Mouse (Mus musculus) liver, postnatal 0 days (tissue): ENCODE results near the gene Mrps18a. TPM values are rescaled to one million over a fixed set of nuclear protein-coding genes. Genes with fewer than 3 reads are reported as not detected.

Source experiments
- ATAC-seq: fragments of 200-750 bp; cut with Nextera tagmentation; 2 replicates; pipeline ENCODE4 v1.8.0; 2017; ENCODE audit warnings: mild to moderate bottlenecking, moderate library complexity
- DNase-seq: peaks from one replicate; pipeline ENCODE4 v3.0.0-alpha.2; 2016
- H3K27ac ChIP-seq: fragments of 300-500 bp; sonication (generic); 2 replicates; pipeline ENCODE4 v1.5.1; 2014; ENCODE audit warnings: antibody characterized with exemption, moderate library complexity, mild to moderate bottlenecking, low read depth
- H3K27me3 ChIP-seq: fragments of 300-500 bp; sonication (generic); 2 replicates; pipeline ENCODE4 v1.6.1; 2014; ENCODE audit warnings: low read length, control low read depth, mixed read lengths; ENCODE audit not compliant: insufficient read depth
- H3K36me3 ChIP-seq: fragments of 300-500 bp; sonication (generic); replicated peaks from 2 replicates; pipeline ENCODE4 v1.6.1; 2014; ENCODE audit warnings: mild to moderate bottlenecking, control low read depth, low read length, moderate library complexity, mixed read lengths; ENCODE audit not compliant: insufficient read depth
- H3K4me1 ChIP-seq: fragments of 300-500 bp; sonication (generic); 2 replicates; pipeline ENCODE4 v1.6.1; 2014; ENCODE audit warnings: antibody characterized with exemption, mild to moderate bottlenecking, control low read depth; ENCODE audit not compliant: insufficient read depth
- H3K4me2 ChIP-seq: fragments of 300-500 bp; sonication (generic); 2 replicates; pipeline ENCODE4 v1.6.1; 2014; ENCODE audit warnings: low read depth, mild to moderate bottlenecking, low read length, moderate library complexity, mixed read lengths
- H3K4me3 ChIP-seq: fragments of 300-500 bp; sonication (generic); 2 replicates; pipeline ENCODE4 v1.5.1; 2014; ENCODE audit warnings: low read depth, low read length
- H3K9ac ChIP-seq: fragments of 300-500 bp; sonication (generic); replicated peaks from 2 replicates; pipeline ENCODE4 v1.6.1; 2014; ENCODE audit warnings: mild to moderate bottlenecking, moderate library complexity
- H3K9me3 ChIP-seq: fragments of 300-500 bp; sonication (generic); 2 replicates; pipeline ENCODE4 v1.6.1; 2016; ENCODE audit warnings: mild to moderate bottlenecking, control low read depth, low read length, mixed read lengths
- CTCF ChIP-seq: sonication (generic); IDR thresholded peaks from 2 replicates; pipeline ENCODE4 v1.5.1; 2016; ENCODE audit warnings: antibody characterized with exemption, low read depth
- EP300 ChIP-seq: IDR thresholded peaks from 2 replicates; pipeline ENCODE4 v1.6.1; 2016; ENCODE audit warnings: antibody characterized with exemption, low read depth, mild to moderate bottlenecking
- WGBS: fragments of 180-500 bp; shearing (Covaris S2); extraction: QIAGEN DNeasy Blood & Tissue Kit; methylation state at CpG from one replicate; pipeline ENCODE4 v1.1.7; 2014; ENCODE audit not compliant: insufficient replicate concordance; 5-methylcytosine and 5-hydroxymethylcytosine counted together
- polyA plus RNA-seq: library from polyadenylated mRNA; unstranded; fragments of >200 nt; fragmentation: Nextera tagmentation; extraction: Ambion mirVana; gene quantifications from 2 replicates; pipeline ENCODE4 v1.2.1, GENCODE M21; 2015

The Mrps18a gene
- polyA plus RNA-seq, 1 experiment from 2014 or later: 55.6 TPM

GRCm38 (mm10) chr17:46132058-46132718 is 21.4 kb downstream of the Mrps18a start:
- ATAC-seq (peak; percentile 33; the same call in 1 of the 2 replicates), DNase-seq (peak; percentile 81)
- 19% methylated on average over 12 of the region's 12 CpGs for WGBS
- TF ChIP-seq CTCF (peak; percentile 94), EP300 (no peak)
- no peak overlapping the region for H3K9ac ChIP-seq
- H3K36me3 ChIP-seq: peaks cover 24% of the 10 kb centered on the region
- H3K4me3 ChIP-seq: no peak overlapping the region
- H3K27me3 ChIP-seq: no peaks in the 10 kb centered on the region
- no peak overlapping the region for H3K4me2 ChIP-seq
- no peak overlapping the region for H3K27ac ChIP-seq
- no peaks in the 10 kb centered on the region for H3K9me3 ChIP-seq
- peaks cover 7% of the 10 kb centered on the region; the same call in 1 of the 2 replicates for H3K4me1 ChIP-seq

GRCm38 (mm10) chr17:46132862-46133261 is 22.1 kb downstream of the Mrps18a start:
- 46% methylated on average over 8 of the region's 8 CpGs for WGBS
- DNase-seq: no peak

GRCm38 (mm10) chr17:46138563-46139236 is 27.9 kb downstream of the Mrps18a start:
- H3K9ac ChIP-seq: no peak overlapping the region; the same call in 1 of the 2 replicates
- H3K4me3 ChIP-seq: no peak overlapping the region
- no peaks in the 10 kb centered on the region for H3K27me3 ChIP-seq
- H3K4me1 ChIP-seq: peaks cover 17% of the 10 kb centered on the region
- H3K27ac ChIP-seq: peak overlapping the region; percentile 39; the same call in 1 of the 2 replicates
- TF ChIP-seq CTCF (no peak), EP300 (peak; percentile 70; the same call in 1 of the 2 replicates)
- ATAC-seq (peak; percentile 76), DNase-seq (peak; percentile 39)
- no peak overlapping the region; the same call in 1 of the 2 replicates for H3K4me2 ChIP-seq
- no peaks in the 10 kb centered on the region for H3K36me3 ChIP-seq
- H3K9me3 ChIP-seq: no peaks in the 10 kb centered on the region
- WGBS: 37% methylated on average over 8 of the region's 8 CpGs

More at GRCm38 (mm10) chr17:46132862-46133261, 22.1 kb downstream of the Mrps18a start:
- H3K4me3 ChIP-seq: no peak overlapping the region
- H3K9ac ChIP-seq: no peak overlapping the region
- no peak for TF ChIP-seq CTCF
- no peak for TF ChIP-seq EP300
- ATAC-seq: peak; percentile 38; the same call in 1 of the 2 replicates
- peaks cover 17% of the 10 kb centered on the region for H3K36me3 ChIP-seq
- no peaks in the 10 kb centered on the region for H3K27me3 ChIP-seq
- no peaks in the 10 kb centered on the region for H3K9me3 ChIP-seq
- H3K27ac ChIP-seq: no peak overlapping the region
- peaks cover 7% of the 10 kb centered on the region; the same call in 1 of the 2 replicates for H3K4me1 ChIP-seq
- H3K4me2 ChIP-seq: no peak overlapping the region

- no peak overlapping the region for H3K27ac ChIP-seq
- no peak overlapping the region for H3K4me3 ChIP-seq
- H3K9me3 ChIP-seq: no peaks in the 10 kb centered on the region
- DNase-seq (no peak), ATAC-seq (no peak)
- no peaks in the 10 kb centered on the region for H3K36me3 ChIP-seq
- H3K4me2 ChIP-seq: no peak overlapping the region
- H3K4me1 ChIP-seq: peaks cover 24% of the 10 kb centered on the region
- H3K9ac ChIP-seq: no peak overlapping the region
- 71% methylated on average over 3 of the region's 3 CpGs for WGBS
- H3K27me3 ChIP-seq: no peaks in the 10 kb centered on the region
- no peak for TF ChIP-seq EP300
- no peak for TF ChIP-seq CTCF
Observed at GRCm38 (mm10) chr17:46139872-46140271, 29.1 kb downstream of the Mrps18a start.

- Histone ChIP-seq H3K9me3 (no peaks in the 10 kb centered on the region), H3K9ac (peak within 1 kb of the TSS; percentile 36), H3K4me2 (peak within 1 kb of the TSS; percentile 78), H3K27me3 (no peaks in the 10 kb centered on the region), H3K27ac (0 out of 2 replicates have a peak within 1 kb of the TSS, but pooled peaks have one; percentile 44), H3K36me3 (peaks cover 35% of the 10 kb centered on the region), H3K4me3 (peak within 1 kb of the TSS; percentile 35), H3K4me1 (peaks cover 20% of the 10 kb centered on the region)
- TF ChIP-seq CTCF (no peak), EP300 (no peak; the same call in 1 of the 2 replicates)
- ATAC-seq (peak; percentile 96), DNase-seq (peak; percentile 90)
- WGBS: 7% methylated on average over 37 of the region's 37 CpGs
Observed at GRCm38 (mm10) chr17:46143578-46144423, 33.0 kb downstream of the Mrps18a start, which contains the start of gene Rsph9. Rsph9 (minus strand) TSS chr17:46144216.
